Mouse (Mus musculus) bone marrow, adult 2 months (tissue): ENCODE data around the gene Nolc1. TPM values are rescaled to one million over a fixed set of nuclear protein-coding genes. Genes with fewer than 3 reads are reported as not detected.

Experiments used
- H3K27ac ChIP-seq: fragments of 200-500 bp; 2 replicates; pipeline ENCODE4 v1.5.1; 2012; ENCODE audit warnings: low read depth, mild to moderate bottlenecking, control low read depth, inconsistent platforms, low read length; ENCODE audit not compliant: control insufficient read depth, poor library complexity, insufficient read depth
- H3K4me1 ChIP-seq: fragments of 200-500 bp; 2 replicates; pipeline ENCODE4 v1.6.1; 2011; ENCODE audit warnings: low read length; ENCODE audit not compliant: control insufficient read depth, insufficient read depth
- H3K4me3 ChIP-seq: fragments of 200-500 bp; replicated peaks from 2 replicates; pipeline ENCODE3; 2011; ENCODE audit warnings: mild to moderate bottlenecking, low read depth, low read length, control low read depth; ENCODE audit not compliant: control insufficient read depth
- CTCF ChIP-seq: fragments of 200-500 bp; IDR thresholded peaks from 2 replicates; pipeline ENCODE4 v1.5.1; 2011; ENCODE audit warnings: low read length, control low read depth; ENCODE audit not compliant: control insufficient read depth, insufficient read depth
- POLR2A ChIP-seq: fragments of 200-500 bp; IDR thresholded peaks from 2 replicates; pipeline ENCODE4 v1.6.1; 2011; ENCODE audit warnings: low read depth, mild to moderate bottlenecking, control low read depth, low read length, borderline replicate concordance; ENCODE audit not compliant: control insufficient read depth
- WGBS: fragments of 180-500 bp; shearing (Covaris S2); methylation state at CpG from one replicate; pipeline ENCODE4 v1.1.7; 2018; 5-methylcytosine and 5-hydroxymethylcytosine counted together
- polyA plus RNA-seq: library from polyadenylated mRNA; stranded (reverse); fragments of >200 nt; gene quantifications from 2 replicates; pipeline ENCODE4 v1.2.4, GENCODE M21; 2011; ENCODE audit warnings: low replicate concordance; ENCODE audit not compliant: missing spikeins, insufficient read depth, insufficient read length

Nolc1 gene
- polyA plus RNA-seq, 1 experiment: 52.2 TPM

DNA sequence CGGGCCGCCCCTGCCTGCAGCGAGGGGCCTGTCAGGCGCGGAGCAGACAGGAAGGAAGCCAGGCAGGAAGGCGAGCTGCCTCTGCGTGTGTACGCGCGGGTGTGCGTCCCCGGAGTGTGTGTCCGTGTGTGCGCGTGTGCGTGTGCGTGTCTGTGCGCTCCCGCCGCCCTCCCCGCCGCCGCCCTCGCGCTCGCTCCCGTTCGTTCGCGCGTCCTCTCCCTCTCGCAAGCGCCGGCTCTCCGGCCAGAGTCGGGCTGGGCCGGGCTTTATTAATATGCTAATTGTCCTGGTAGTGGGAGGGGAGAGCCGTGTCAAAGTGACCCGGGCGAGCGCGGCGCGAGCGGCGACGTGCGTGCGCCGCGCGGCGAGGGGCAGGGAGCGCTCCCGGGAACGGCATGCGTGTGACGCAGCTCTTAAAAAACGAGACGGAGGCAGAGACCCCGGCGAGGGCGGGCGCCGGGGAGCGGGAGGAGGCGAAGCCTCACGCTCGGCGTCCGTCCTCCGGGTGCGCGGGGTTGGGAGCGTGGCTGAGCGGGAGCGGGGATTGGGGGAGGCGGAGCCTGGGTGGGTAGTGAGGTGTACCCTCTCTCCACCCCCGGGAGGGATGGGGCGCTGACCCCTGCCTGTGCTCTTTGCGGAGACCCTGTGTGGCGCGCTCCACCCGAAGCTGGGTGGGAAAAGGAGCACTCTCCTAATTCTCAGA, 30.5 kb upstream of the Nolc1 start, which contains the start of gene Ldb1:
Gene Ldb1 (minus strand): TSS at position 222 of the 703 bp plus-strand sequence.
- Histone ChIP-seq H3K4me3 (peak within 1 kb of the TSS; percentile 97), H3K4me1 (peaks cover 8% of the 10 kb centered on the region), H3K27ac (peak within 1 kb of the TSS; percentile 79)
- under 1% methylated on average over 84 of the region's 84 CpGs for WGBS
- peak; percentile 67 for TF ChIP-seq POLR2A
- no peak for TF ChIP-seq CTCF

DNA sequence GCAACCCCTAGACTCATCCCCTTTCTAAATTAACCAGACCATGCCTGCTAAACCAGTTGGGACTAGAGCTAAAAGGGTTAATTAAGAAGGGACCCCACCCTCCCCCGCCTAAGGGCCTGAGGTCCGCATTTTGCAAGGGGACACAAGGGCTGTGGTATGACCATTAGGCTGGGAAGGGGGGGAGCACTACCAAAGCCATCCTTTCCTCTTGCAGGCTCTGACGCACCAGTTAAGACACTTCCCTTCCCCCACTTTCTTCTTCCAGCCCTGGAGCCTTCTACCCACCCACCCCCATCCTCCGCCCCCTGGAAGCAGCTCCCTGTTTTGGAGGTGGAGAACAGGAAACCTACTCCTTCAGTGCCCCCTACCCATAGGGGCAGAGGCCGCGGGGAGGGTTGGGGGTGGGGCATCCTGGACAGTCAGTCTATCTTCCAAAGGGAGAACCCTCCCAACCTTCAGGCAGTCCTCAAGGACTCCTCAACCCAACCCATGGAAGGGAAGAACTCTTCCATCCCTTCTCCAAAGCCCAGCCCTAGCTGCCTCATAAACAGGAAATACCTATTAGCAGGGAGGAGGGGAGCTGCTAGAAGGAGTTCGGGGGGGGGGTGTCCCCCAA, 29.9 kb upstream of the Nolc1 start:
- peak overlapping the region; percentile 97 for H3K4me3 ChIP-seq
- H3K27ac ChIP-seq: peak overlapping the region; percentile 79
- H3K4me1 ChIP-seq: peaks cover 6% of the 10 kb centered on the region
- TF ChIP-seq CTCF: no peak
- no peak for TF ChIP-seq POLR2A
- WGBS: 2% methylated on average over 7 of the region's 7 CpGs

DNA sequence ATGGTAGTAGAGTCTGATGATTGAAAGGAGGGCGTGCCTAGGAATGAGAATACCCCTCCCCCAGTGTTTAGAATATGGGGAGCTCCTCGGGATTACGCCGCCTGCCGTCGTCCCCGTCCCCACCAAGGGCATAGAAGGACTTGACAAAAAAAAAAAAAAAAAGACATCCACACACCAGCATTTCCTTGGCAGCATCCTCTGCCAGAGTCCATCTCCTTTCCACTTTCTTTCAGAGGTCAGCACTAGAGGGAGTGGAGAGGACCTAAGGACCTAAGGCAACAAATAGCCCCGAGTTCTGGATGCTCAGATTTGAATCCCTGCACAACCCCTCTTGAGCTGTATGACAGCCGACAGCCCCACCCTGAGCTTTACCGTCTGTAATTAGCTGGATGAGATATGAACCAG, 29.0 kb upstream of the Nolc1 start:
- H3K4me3 ChIP-seq: no peak overlapping the region
- TF ChIP-seq POLR2A: no peak
- no peak for TF ChIP-seq CTCF
- no peak overlapping the region for H3K27ac ChIP-seq
- H3K4me1 ChIP-seq: peaks cover 5% of the 10 kb centered on the region
- 25% methylated on average over 10 of the region's 10 CpGs for WGBS

DNA sequence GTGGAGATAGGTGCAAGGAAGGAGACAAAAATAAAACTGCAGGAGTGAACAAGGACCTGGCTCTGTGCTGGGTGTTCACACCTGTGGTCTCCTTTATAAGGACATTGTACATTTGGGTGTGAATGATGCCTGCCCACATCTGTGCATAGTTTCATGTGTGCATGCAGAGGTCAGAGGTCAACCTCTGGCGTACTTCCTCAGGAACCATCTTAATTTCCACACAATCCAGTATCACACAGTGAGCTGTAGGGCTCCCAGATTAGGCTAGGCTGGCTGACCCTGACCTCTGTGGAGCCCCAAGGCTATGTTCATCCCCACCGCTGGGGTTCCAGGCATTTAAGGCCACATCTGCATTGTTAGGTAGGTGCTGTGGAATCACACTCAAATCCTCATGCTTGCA, 28.2 kb upstream of the Nolc1 start:
- Histone ChIP-seq H3K27ac (no peak overlapping the region), H3K4me3 (no peak overlapping the region), H3K4me1 (peaks cover 2% of the 10 kb centered on the region)
- TF ChIP-seq CTCF (no peak), POLR2A (no peak)
- 93% methylated on average over 2 of the region's 2 CpGs for WGBS

DNA sequence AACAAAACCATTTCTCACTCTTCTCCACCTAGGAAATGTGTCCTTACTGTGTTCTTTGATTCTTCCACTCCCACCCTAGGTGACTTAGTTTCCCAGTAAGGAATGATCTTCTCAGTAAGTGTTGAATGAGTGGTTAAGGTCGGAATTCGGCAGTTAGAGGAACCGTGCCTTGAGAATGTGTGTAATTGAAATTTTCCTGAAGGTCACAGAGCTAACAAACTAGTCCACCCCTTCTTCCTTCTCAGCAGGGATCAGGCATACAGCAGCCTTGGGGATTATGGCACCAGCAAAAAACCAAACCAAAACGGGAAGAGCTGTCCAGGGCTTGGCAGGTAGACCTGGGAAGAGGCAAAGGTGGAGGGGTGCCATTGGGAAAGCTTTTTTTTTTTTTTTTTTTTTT, 26.5 kb upstream of the Nolc1 start:
- TF ChIP-seq CTCF (no peak), POLR2A (no peak)
- WGBS: 70% methylated on average over 4 of the region's 4 CpGs
- no peak overlapping the region for H3K4me3 ChIP-seq
- H3K4me1 ChIP-seq: peaks cover 1% of the 10 kb centered on the region; the same call in 1 of the 2 replicates
- H3K27ac ChIP-seq: no peak overlapping the region

DNA sequence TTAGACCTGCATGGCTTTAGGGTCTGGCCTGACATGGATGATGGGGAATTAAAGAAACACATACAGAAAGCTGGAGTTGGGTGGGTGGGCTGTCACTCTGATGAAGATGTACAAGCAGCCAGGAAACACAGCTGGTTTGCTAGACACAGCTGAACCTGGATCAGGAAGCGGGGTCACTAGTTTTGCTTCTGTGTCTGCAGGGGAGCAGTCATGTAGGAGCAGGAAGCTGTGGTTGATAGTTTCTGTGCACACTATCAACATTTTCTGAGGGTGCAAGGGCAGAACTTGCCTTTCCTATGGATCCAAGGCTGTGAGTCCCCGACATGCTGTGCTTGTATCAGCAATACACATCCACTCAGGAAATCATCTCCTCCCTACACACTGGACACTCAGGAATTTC, 25.2 kb upstream of the Nolc1 start:
- Histone ChIP-seq H3K4me3 (no peak overlapping the region), H3K4me1 (peaks cover 1% of the 10 kb centered on the region; the same call in 1 of the 2 replicates), H3K27ac (peak overlapping the region; percentile 12; the same call in 1 of the 2 replicates)
- 11% methylated on average over 2 of the region's 2 CpGs for whole genome bisulfite sequencing
- no peak for TF ChIP-seq CTCF
- TF ChIP-seq POLR2A: no peak

DNA sequence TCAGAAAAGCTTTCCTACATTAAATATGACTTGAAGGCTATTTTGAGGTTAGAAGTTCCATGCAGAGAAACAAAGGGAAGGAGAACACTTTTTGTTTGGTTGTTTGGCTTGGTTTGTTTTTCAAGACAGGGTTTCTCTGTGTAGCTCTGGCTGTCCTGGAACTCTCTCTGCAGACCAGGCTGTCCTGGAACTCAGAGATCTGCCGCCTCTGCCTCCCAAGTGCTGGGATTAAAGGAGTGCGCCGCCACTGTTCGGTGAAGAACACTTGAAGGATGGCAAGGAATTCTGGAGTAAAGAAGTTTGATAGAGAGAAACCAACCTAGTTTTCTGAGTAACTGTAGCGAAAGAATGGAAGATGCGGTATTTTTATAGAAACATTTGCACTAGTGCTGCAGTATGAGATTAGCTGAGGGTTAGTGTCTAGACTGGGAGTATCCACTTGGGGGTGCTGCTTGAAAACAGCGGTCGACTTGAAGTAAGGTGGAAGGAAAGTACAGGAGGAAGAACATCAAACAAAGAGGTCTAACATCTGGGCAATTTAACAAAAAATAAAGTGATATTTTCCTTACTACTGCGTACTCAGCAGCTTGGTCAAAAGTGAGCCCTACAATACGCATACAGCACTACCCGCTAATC, 19.8 kb upstream of the Nolc1 start:
- WGBS: 4% methylated on average over 11 of the region's 11 CpGs
- TF ChIP-seq POLR2A: no peak
- H3K27ac ChIP-seq: no peak overlapping the region
- H3K4me1 ChIP-seq: no peaks in the 10 kb centered on the region; the same call in 1 of the 2 replicates
- peak overlapping the region; percentile 85 for H3K4me3 ChIP-seq

DNA sequence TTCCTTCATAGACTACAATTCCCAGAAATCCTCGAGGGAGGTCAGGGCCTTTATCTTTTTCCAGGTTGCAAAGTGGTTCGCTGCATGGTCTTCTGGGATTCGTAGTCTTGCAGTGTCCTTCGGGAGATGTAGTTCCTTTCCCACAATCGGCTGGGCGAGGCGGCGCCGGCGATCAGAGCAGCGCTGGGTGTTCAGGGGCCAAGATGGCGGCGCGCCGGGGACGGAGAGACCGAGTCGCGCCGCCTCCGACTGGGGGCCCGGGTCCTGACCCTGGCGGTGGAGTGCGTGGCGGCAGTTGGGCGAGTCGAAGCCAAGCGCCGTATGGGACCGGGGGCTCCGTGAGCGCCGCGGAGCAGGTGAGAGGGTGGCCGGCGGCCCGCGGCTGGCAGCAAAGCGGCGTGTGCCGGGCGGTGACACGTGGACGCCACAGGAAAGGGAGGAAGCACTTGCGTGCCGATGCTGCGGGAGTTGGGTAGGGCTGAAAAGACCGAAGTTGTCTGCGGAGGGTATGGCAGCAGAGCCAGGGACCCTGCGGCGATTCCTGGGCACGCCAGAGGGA, 19.2 kb upstream of the Nolc1 start:
- under 1% methylated on average over 52 of the region's 52 CpGs for WGBS
- H3K27ac ChIP-seq: peak overlapping the region; percentile 77
- peak overlapping the region; percentile 85 for H3K4me3 ChIP-seq
- H3K4me1 ChIP-seq: no peaks in the 10 kb centered on the region; the same call in 1 of the 2 replicates
- TF ChIP-seq POLR2A (peak; percentile 33; the same call in 1 of the 2 replicates), CTCF (peak; percentile 6; the same call in 1 of the 2 replicates)
